Mouse (Mus musculus) erythroblast, embryonic 14.5 days (primary cell): Measurements from ENCODE around the gene Anxa9.

ENCODE experiments used
- GATA1 ChIP-seq: IDR thresholded peaks from 2 replicates; pipeline ENCODE4 v1.6.1; 2012; ENCODE audit warnings: low read length, inconsistent platforms, mixed read lengths
- TAL1 ChIP-seq: IDR thresholded peaks from 3 replicates; pipeline ENCODE4 v1.6.1; 2012; ENCODE audit warnings: low read length, inconsistent platforms, mixed read lengths

DNA sequence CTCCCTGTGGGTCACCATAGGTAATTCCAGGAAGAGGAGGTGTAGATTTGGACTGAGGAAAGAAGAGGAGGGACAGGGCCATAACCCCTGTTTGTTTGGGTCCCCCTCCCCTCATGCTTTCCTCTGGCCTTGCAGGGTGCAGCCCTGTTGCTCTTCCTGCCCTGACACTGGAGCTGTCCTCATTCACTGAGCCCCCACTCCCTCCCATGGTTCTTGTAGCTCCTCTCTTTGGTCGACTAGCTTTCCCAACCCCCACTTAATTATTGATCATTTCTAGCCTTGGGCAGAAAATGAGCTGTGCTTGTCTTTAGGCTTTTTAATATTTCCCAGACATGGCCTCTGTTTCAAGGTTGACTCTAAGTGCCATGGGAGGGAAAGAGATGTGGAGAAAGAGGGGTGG lies 22.9 kb downstream of the Anxa9 start:
- no peak for TF ChIP-seq GATA1
- TF ChIP-seq TAL1: no peak
